Mouse (Mus musculus) olfactory bulb, adult 2 months (tissue): ENCODE results near the gene Gm9817.

ENCODE experiments used
- CTCF ChIP-seq: fragments of 200-500 bp; IDR thresholded peaks from 2 replicates; pipeline ENCODE4 v1.5.1; 2012; ENCODE audit warnings: low read depth, mild to moderate bottlenecking, low read length, moderate library complexity; ENCODE audit not compliant: insufficient read depth
- POLR2A ChIP-seq: fragments of 200-500 bp; IDR thresholded peaks from 2 replicates; pipeline ENCODE4 v1.6.1; 2012; ENCODE audit warnings: mild to moderate bottlenecking, low read depth, low read length, moderate library complexity; ENCODE audit not compliant: insufficient read depth

GRCm38 (mm10) chr13:45083696-45084095 lies 5.2 kb downstream of the Gm9817 start:
- no peak for TF ChIP-seq CTCF
- TF ChIP-seq POLR2A: no peak
